Mouse (Mus musculus): Measurements from ENCODE around the gene Olfr411.

The Olfr411 gene

GRCm38 (mm10) chr11:74352550-74352949 lies at the start of gene Olfr411:
Olfr411 (minus strand) TSS chr11:74352650.
- no peak for DNase-seq (ENCODE audit: low spot score in 2 of 2)

GRCm38 (mm10) chr11:74402126-74402525 lies 49.7 kb upstream of the Olfr411 start:
- DNase-seq (ENCODE audit: low spot score in 2 of 2), result no peak

DNA sequence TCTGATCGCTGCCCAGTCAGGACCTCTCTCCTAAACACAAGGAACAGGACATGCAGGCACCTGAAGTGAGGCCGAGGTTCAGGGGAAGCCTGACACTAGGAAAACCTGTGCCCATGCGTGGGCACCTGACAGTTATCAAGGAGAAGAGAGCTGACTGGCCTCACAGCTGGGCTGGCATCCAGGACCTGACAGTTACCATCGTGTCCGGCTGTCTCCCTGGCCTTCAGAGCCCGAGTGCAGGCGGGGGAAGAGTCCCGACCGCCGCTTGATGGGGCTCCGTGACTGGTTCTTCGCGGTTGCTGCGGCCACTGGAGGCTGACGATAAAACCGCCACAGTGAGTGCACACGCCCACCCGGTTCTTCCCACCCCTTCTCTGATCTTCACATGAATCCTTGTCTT lies 43.1 kb upstream of the Olfr411 start:
- no peak for DNase-seq (ENCODE audit: low spot score in 2 of 2)

- no peak for DNase-seq (ENCODE audit: low spot score in 2 of 2)
Measured at GRCm38 (mm10) chr11:74393489-74393888, 41.0 kb upstream of the Olfr411 start.

- peak in 1 of 2 experiments; percentile 16 for DNase-seq (ENCODE audit: low spot score in 2 of 2)
Measured at GRCm38 (mm10) chr11:74392903-74393302, 40.5 kb upstream of the Olfr411 start.

- no peak for DNase-seq (ENCODE audit: low spot score in 2 of 2)
Measured at GRCm38 (mm10) chr11:74391899-74392298, 39.4 kb upstream of the Olfr411 start.

DNA sequence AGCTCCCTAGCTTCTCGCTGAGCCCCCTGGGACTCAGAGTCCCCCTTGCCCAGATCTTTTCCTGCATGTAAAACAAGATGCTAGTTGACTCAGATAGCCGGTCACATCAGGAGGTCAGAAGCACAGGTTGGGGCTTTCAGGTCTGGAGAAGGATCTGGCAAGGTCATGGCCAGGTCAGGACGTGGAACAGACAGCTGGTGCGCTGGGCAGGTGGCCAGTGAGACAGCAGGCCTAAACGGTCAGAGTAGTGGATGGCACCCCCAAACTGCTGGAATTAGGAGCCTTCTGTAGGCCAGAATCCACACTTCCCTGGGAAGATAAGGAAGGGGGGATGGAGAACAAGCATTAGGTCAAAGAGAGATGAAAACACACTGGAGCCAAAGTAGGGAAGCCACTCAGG lies 34.8 kb upstream of the Olfr411 start:
- no peak for DNase-seq (ENCODE audit: low spot score in 2 of 2)

DNA sequence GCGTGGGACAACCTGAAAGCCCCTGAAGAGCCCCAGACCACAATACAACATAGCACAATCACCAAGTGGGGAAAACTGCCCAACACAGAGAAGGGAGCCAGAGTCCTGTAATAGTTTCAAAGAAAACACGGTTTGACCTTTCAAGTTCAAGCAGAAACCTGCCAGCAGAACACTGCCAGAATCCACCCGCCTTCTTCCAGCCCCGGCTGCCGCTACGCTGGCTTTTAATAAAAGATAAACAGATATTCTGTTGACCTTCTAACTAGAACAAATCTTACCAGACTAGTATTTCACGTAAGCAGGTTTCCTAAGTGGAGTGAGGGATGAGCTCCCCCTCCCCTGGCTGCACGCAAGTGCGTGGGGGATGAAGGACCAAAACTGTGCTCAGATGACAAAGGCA lies 33.2 kb upstream of the Olfr411 start:
- DNase-seq (ENCODE audit: low spot score in 2 of 2), result no peak

DNA sequence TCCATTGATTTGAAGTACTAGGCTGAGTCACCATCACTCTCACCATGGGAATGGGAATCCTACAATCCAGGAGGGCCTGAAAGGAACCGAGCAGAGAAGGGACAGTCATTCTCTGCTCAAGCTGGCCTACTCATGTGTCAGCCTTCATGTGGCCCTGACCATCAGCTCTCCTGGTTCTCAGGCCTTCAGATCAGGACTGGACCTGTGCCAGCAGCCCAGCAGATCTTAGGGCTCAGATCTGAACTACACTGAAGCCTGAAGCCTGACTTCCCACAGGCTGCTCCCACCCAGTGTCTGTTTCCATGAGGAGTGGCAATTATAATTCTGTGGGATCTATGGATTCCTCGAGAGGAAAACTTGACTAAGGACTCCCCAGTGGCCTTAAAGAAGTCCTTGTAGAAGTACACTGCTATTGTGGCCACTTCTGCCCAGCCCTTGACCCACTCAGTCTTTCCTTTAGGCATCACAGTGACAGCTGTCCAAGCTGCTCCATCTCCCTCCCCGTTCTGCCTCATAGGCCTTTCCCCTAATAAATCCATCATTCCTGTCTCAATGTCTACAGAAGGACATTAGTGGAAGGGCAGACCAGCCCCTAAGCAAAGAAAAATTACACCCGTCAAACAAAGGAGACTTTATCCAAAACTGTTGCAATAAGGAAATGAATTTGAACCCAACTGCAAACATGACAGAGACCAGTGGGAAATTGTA lies 26.9 kb upstream of the Olfr411 start:
- no peak for DNase-seq (ENCODE audit: low spot score in 2 of 2)

- DNase-seq (ENCODE audit: low spot score in 2 of 2), result peak; percentile 77 to 78
Measured at GRCm38 (mm10) chr11:74376847-74377246, 24.4 kb upstream of the Olfr411 start.

GRCm38 (mm10) chr11:74371393-74372100 lies 19.1 kb upstream of the Olfr411 start:
- DNase-seq (ENCODE audit: low spot score in 2 of 2), result peak; percentile 80 to 89

- no peak for DNase-seq (ENCODE audit: low spot score in 2 of 2)
Measured at GRCm38 (mm10) chr11:74361769-74362168, 9.3 kb upstream of the Olfr411 start, which contains the start of gene Olfr412. Olfr412 (plus strand) TSS chr11:74362069.

DNA sequence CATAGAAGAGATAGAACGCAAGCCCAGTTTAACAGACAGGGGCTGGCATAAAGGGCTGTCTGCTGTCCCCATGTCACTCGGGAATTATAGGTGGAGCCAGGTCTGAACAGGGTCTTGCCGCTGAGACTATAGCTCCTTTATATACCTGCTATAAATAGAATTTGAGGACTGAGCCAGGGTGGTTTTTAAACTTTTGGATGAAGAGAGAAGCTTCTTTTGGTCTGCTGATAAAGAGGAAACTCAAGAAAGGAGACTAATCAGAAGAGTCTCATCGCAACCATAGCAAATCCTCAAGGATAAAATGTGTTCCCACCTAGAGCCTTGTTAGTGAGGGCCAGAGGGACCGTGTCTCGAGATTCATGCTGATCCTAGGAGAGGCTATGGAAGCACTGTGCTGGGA lies 14.5 kb downstream of the Olfr411 start, which contains the start of gene Olfr410:
Gene Olfr410 (minus strand): TSS at position 101 of the 400 bp plus-strand sequence.
- DNase-seq (ENCODE audit: low spot score in 2 of 2), result no peak

DNA sequence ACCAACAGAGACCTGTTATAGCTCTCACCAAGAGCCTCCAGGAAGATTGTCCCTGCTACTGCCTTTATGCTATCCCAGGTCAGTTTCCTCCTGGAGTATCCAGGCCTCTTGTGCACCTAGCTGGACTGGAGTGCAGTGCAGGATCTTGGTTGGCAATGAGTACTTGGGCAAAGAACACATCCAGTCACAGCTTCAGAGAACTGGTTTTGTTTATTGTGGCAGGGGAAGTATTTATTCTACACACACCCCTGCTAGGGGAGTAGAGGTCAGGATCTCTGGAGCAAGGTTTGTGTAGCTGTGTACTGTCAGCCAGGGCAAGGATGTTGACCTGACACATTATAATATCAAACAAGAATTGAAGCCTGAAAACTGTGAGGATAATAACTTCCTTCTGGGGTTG lies 23.7 kb downstream of the Olfr411 start:
- no peak for DNase-seq (ENCODE audit: low spot score in 2 of 2)

- no peak for DNase-seq (ENCODE audit: low spot score in 2 of 2)
Measured at GRCm38 (mm10) chr11:74326044-74326443, 26.4 kb downstream of the Olfr411 start.

Data from right cerebral cortex, adult 2 months (tissue).